Mouse (Mus musculus): ENCODE measurements around the gene Rnf38. TPM values are rescaled to one million over a fixed set of nuclear protein-coding genes. Genes with fewer than 3 reads are reported as not detected.

The Rnf38 gene
- polyA plus RNA-seq, 1 experiment from 2014 or later: 15.6 TPM

DNA sequence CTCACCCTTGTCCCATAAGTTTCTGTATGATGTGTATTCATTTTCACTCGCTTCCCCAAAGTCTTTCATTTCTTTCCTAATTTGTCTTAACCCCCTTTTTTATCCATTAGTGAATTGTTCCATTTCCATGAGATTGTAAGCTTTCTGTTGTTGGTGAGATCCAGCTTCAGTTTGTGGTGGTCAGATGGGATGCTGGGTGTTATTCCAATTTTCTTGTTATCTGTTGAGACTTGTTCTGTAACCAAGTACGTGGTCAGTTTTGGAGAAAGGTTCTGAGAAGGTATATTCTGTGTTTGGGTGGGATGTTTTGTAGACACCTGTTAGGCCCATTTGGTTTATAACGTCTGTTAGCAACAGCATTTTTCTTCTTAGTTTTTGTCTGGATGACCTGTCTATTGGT, 148.0 kb downstream of the Rnf38 start:
- Histone ChIP-seq H3K4me1 (peaks cover 4% of the 10 kb centered on the region), H3K4me3 (no peak overlapping the region), H3K9me3 (no peaks in the 10 kb centered on the region), H3K27ac (replicated peaks) (no peak overlapping the region), H3K9ac (no peak overlapping the region), H3K27me3 (replicated peaks) (no peaks in the 10 kb centered on the region), H3K4me2 (no peak overlapping the region), H3K36me3 (no peaks in the 10 kb centered on the region)
- WGBS: 84% methylated on average over 3 of the region's 3 CpGs
- ATAC-seq (ENCODE audit: extremely low read depth, insufficient number of reproducible peaks, low FRiP score, low TSS enrichment): no peak

DNA sequence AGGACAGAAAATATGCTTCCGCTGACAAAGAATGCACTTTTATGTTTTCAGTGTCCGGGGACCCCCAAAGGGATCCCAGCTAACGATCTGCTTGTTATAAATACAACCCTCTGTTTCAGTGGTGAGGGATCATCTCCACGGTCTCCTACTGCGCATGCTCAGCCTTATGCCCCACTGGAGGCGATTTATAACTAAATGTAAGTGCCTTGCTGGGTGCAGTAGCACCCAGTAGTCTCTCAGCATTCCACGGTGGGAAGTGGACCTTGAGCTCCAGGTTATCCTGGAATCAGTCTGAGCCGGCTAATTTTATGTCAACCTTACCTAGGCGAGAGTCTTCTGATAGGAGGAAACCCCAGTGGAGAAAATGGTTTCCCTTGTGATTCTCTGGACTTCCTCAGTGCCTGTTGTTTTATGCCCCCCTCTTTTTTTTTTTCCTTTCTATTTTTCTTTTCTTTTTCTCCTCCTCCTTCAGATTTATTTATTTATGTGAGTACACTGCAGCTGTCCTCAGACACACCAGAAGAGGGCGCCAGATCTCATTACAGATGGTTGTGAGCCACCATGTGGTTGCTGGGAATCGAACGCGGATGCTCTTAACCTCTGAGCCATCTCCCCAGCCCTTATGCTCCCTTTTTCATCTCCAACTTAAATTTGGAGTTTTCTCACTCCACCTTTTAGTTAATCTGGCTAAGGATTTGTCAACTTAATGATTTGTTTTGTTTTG, 148.8 kb downstream of the Rnf38 start:
- H3K4me3 ChIP-seq: 0 out of 2 replicates have a peak overlapping the region, but pooled peaks have one; percentile 1

DNA sequence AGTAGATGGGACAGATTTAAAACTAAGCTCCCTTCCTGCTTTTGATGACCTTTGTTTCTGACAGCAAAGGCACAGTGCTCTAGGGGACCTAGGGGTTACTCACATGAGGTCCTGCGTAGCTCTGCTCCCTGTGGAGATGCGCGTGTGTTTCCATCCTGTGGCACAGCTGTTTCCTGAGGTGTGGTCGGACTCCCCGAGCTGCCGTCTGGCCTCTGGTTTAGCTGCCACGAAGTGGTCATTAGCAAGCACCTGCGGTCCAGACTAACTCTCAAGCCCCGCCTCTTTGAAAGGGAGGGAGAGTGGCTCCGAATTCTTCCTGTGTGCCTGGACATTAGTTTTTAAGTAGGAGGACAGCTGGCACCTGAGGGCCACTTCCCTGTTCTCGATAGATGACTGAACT, 149.6 kb downstream of the Rnf38 start, which contains the start of gene Gne:
Gene Gne, minus strand, starts transcription at position 233 of the 400 bp plus-strand sequence.
- Histone ChIP-seq H3K36me3 (no peaks in the 10 kb centered on the region), H3K4me3 (0 out of 2 replicates have a peak within 1 kb of the TSS, but pooled peaks have one; percentile 1), H3K9ac (peak within 1 kb of the TSS; percentile 21; the same call in 1 of the 2 replicates), H3K27ac (replicated peaks) (no peak within 1 kb of the TSS), H3K27me3 (replicated peaks) (no peaks in the 10 kb centered on the region), H3K4me2 (peak within 1 kb of the TSS; percentile 42), H3K9me3 (no peaks in the 10 kb centered on the region), H3K4me1 (peaks cover 4% of the 10 kb centered on the region)
- 12% methylated on average over 11 of the region's 11 CpGs for WGBS
- ATAC-seq (ENCODE audit: extremely low read depth, insufficient number of reproducible peaks, low FRiP score, low TSS enrichment): no peak

More for the DNA sequence above, 148.8 kb downstream of the Rnf38 start:
- 80% methylated on average over 13 of the region's 13 CpGs for WGBS
- Histone ChIP-seq H3K9ac (no peak overlapping the region), H3K9me3 (no peaks in the 10 kb centered on the region), H3K36me3 (no peaks in the 10 kb centered on the region), H3K27me3 (replicated peaks) (no peaks in the 10 kb centered on the region), H3K4me1 (peaks cover 4% of the 10 kb centered on the region), H3K27ac (replicated peaks) (no peak overlapping the region), H3K4me2 (0 out of 2 replicates have a peak overlapping the region, but pooled peaks have one; percentile 42)
- ATAC-seq (ENCODE audit: extremely low read depth, insufficient number of reproducible peaks, low FRiP score, low TSS enrichment): no peak

DNA sequence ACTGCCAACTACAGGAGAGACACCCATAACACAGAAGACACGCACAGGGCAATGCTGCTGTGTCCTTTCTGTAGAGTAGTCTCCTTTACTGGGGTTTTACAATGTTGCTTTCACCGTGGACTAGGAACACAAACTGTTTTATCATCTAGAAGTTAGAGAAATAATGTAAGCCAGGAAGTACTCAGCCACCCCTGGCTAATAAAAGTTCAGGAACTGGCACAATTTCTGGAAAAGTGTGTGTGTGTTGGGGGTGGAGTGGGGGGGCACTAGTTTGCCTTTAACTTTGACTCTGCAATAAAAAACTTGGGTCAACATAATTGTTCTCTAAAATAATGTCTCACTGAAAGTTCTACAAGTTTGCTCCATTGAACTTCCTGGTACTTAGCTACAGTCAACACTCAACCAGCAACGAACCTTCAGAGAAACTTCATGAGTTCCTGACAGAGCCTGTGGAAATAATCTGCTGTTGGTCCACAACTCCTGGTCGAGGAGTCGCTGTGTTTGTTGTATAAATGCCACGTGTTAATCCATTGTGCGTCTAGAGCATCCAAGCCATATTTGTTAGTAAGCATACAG, 155.1 kb downstream of the Rnf38 start:
- peaks cover 2% of the 10 kb centered on the region; the same call in 1 of the 2 replicates for H3K4me1 ChIP-seq
- H3K4me3 ChIP-seq: no peak overlapping the region
- no peak overlapping the region for H3K27ac ChIP-seq (replicated peaks)
- no peak overlapping the region for H3K4me2 ChIP-seq
- no peak overlapping the region for H3K9ac ChIP-seq
- no peak for ATAC-seq (ENCODE audit: extremely low read depth, insufficient number of reproducible peaks, low FRiP score, low TSS enrichment)
- no peaks in the 10 kb centered on the region for H3K27me3 ChIP-seq (replicated peaks)
- 74% methylated on average over 7 of the region's 7 CpGs for WGBS
- no peaks in the 10 kb centered on the region for H3K9me3 ChIP-seq
- no peaks in the 10 kb centered on the region for H3K36me3 ChIP-seq

Small RNAs within 50 kb of the gene (microRNA-seq; reads per million reads assigned to microRNA genes)
- not detected for gene Mir5106

Other genes starting within 250 kb of the Rnf38 start
- 140 and 150 TPM in 2 replicates for gene Clta, start 229.3 kb downstream of the Rnf38 start, polyA plus RNA-seq (2015; fragmentation: Nextera tagmentation; extraction: Ambion mirVana)
- gene Gne, start 149.6 kb downstream of the Rnf38 start, polyA plus RNA-seq (2015; fragmentation: Nextera tagmentation; extraction: Ambion mirVana): 29.5 and 32.6 TPM in 2 replicates
- 26.8 and 28.4 TPM in 2 replicates for gene Melk, start 67.1 kb upstream of the Rnf38 start, polyA plus RNA-seq (2015; fragmentation: Nextera tagmentation; extraction: Ambion mirVana)

All from heart, embryonic 13.5 days (tissue).